Mouse (Mus musculus) spleen, postnatal 0 days (tissue): Measurements from ENCODE around the gene Dffb. TPM values are rescaled to one million over a fixed set of nuclear protein-coding genes. Genes with fewer than 3 reads are reported as not detected.

Experiments used
- polyA plus RNA-seq: library from polyadenylated mRNA; unstranded; fragments of >200 nt; fragmentation: Nextera tagmentation; extraction: Ambion mirVana; gene quantifications from 2 replicates; pipeline ENCODE4 v1.2.1, GENCODE M21; 2015

Gene Dffb
- polyA plus RNA-seq = 10.0 and 12.8 TPM in 2 replicates

DNA sequence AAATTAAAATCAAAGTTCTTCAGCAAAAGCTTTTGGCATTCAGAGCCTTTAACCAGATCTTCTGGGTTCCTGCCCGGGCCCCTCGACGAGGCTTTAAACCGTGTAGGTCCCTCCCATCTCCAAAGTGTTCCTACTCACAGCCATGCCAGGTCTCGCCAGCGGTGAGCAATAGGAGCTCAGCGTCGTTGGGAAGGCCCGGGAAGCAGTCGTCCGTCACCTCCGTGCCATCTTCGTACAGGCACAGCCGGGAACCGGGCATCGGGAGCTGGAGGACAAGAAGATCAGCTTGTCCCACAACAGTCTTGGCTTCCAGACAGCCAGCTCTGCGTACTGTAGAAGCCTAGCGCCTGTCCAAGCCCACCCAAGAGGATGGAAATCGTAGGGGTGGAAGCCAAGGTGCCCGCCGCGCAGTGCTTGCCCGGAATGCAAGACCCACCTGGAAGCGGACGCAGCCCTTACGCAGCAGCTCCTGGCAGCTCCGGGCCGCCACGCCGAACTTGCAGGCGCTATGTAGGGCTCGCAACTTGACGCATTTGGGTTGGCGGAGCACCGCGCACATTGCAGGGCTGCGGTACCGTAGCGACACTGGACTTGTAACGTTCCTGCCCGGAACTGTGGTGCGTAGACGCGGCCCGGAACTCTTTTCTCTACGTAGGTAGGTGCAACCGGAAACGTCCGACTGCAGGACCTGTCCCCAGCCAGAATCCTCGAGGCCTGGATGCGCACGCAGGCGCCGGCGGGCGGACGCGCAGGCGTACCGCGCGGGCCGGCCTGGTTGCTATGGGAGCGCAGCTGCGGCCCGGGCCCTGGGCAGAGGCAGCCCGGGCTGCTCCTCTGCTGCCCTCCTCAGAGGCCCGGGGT, at the start of gene Dffb, which contains the start of gene Cep104:
Gene Dffb (minus strand): TSS at position 696 of the 861 bp plus-strand sequence.
Gene Cep104 (plus strand): TSS at position 764 of the 861 bp plus-strand sequence.

DNA sequence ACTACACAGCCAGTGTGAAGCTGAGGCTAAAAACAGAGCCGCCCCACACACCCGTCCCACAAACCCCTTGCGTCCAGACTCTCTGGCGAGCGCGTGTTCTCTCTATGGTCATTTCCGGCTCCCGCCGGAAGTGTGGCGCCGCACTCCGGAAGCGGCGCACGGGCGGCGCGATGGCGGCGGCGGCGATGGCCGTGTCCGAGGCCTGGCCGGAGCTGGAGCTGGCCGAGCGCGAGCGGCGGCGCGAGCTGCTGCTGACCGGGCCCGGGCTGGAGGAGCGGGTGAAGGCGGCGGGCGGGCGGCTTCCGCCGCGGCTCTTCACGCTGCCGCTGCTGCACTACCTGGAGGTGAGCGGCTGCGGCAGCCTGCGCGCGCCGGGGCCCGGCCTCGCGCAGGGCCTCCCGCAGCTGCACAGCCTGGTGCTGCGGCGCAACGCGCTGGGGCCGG, 36.7 kb upstream of the Dffb start, which contains the start of gene Lrrc47:
Gene Lrrc47 (plus strand): TSS at position 86 of the 444 bp plus-strand sequence.

DNA sequence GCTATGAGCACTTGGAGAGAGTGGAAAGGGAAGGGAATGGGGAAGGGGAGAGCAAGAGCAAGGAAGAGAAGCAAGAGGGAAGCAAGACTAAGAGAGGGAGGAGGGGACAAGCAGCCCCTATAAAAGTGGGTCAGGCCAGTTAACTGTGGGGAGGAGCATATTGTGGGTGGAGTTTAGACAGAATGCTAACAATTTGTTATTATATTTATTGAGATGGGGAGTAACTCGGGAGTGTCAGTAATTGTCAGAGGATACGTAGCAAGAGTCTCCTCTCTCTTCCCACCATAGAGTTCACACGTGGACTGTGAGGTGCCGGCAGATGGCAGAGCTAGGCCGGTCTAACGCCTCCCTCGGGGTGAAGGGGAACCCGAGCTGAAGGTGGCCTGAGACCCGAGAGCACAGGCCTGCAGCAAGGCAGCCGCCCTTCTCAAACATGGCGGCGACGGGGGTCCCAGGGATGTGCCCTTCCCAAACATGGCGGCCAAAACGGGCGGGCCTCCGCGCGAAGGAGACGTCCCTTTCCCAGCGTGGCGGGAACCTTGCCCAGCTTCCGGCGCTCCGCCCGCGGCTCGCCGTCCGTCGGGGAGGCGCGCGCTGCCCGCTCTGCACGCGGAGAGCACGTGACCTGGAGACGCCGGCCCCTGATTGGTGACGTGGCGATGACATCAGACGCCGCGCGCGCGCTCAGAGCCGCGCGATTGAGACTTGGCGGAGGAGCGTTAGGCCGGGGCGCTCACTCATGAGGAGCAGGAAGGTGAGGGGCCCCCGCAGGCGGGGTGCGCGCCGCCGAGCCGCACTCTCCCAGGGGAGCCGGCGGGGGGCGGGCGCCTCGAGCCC, 18.1 kb downstream of the Dffb start, which contains the start of gene A430005L14Rik:
Gene A430005L14Rik (plus strand): TSS at position 669 of the 837 bp plus-strand sequence.

Other genes starting within 250 kb of the Dffb start
- 85.2 and 91.5 TPM in 2 replicates for gene A430005L14Rik, start 17.9 kb downstream of the Dffb start, polyA plus RNA-seq
- 6.7 and 7.2 TPM in 2 replicates for gene Cep104, start 68 bp upstream of the Dffb start, polyA plus RNA-seq
- gene Lrrc47, start 36.6 kb upstream of the Dffb start, polyA plus RNA-seq = 18.6 and 20.9 TPM in 2 replicates
- 236 and 280 TPM in 2 replicates for gene Smim1, start 51.1 kb upstream of the Dffb start, polyA plus RNA-seq
- gene Ccdc27, start 67.6 kb upstream of the Dffb start, polyA plus RNA-seq = 0.06 and 0.10 TPM in 2 replicates
- 0.02 and 0.05 TPM in 2 replicates for gene Trp73, start 165.1 kb upstream of the Dffb start, polyA plus RNA-seq
- gene Wrap73, start 167.2 kb upstream of the Dffb start, polyA plus RNA-seq = 29.9 and 30.1 TPM in 2 replicates
- gene Tprgl, start 185.5 kb upstream of the Dffb start, polyA plus RNA-seq = 165 and 167 TPM in 2 replicates
- gene Megf6, start 195.6 kb upstream of the Dffb start, polyA plus RNA-seq = 20.0 and 26.6 TPM in 2 replicates